Mouse (Mus musculus) CH12.LX (cell line): ENCODE data around the gene Cbwd1. TPM values are rescaled to one million over a fixed set of nuclear protein-coding genes. Genes with fewer than 3 reads are reported as not detected.
"Not testable (repeated sequence)": the region's sequence is repeated elsewhere in the genome, so short reads cannot be mapped to it uniquely, and the experiment has no call there.

Experiments used
- DNase-seq: peaks from one replicate; pipeline ENCODE4 v3.0.0-alpha.2; 2013; ENCODE audit errors: extremely low read depth
- H3K27ac ChIP-seq: 2 replicates; pipeline ENCODE4 v1.5.1; 2012; ENCODE audit warnings: low read depth, mild to moderate bottlenecking, control low read depth, moderate library complexity; ENCODE audit not compliant: insufficient read depth
- H3K27me3 ChIP-seq: replicated peaks from 2 replicates; pipeline ENCODE3; 2012; ENCODE audit warnings: inconsistent platforms
- H3K36me3 ChIP-seq, 2 experiments: replicated peaks in 1 of 2; 2 replicates each; pipeline versions ENCODE3 to v1.6.1; 2012; ENCODE audit warnings: inconsistent platforms in 1 of 2, low read length in 1 of 2, mild to moderate bottlenecking in 1 of 2, mixed read lengths in 1 of 2, moderate library complexity in 1 of 2; ENCODE audit not compliant: control insufficient read depth in 1 of 2, insufficient read depth in 1 of 2
- H3K4me1 ChIP-seq, 2 experiments: 2 replicates each; pipeline ENCODE4 v1.6.1; 2012; ENCODE audit warnings: inconsistent platforms in 1 of 2, moderate library complexity in 1 of 2; ENCODE audit not compliant: insufficient read depth in 2 of 2, control insufficient read depth in 1 of 2
- H3K4me2 ChIP-seq: 2 replicates; pipeline ENCODE4 v1.6.1; 2012; ENCODE audit warnings: low read depth, mild to moderate bottlenecking, control low read depth; ENCODE audit not compliant: poor library complexity, insufficient read depth, severe bottlenecking
- H3K4me3 ChIP-seq, 3 experiments: fragments of 150-350 bp in 1 of 3; sonication (generic) in 1 of 3; replicated peaks in 1 of 3; 2 replicates each; pipeline versions ENCODE3 to v1.5.1; 2011 to 2012; ENCODE audit warnings: low read depth in 2 of 3, low read length in 2 of 3, mild to moderate bottlenecking in 2 of 3, moderate library complexity in 2 of 3, control low read depth in 1 of 3, improper control_type of control experiment in 1 of 3, inconsistent platforms in 1 of 3, mixed read lengths in 1 of 3; ENCODE audit not compliant: poor library complexity in 1 of 3
- H3K79me2 ChIP-seq: replicated peaks from 2 replicates; pipeline ENCODE4 v1.6.1; 2012; ENCODE audit warnings: mild to moderate bottlenecking, moderate library complexity; ENCODE audit not compliant: control insufficient read depth, poor library complexity, insufficient read depth, severe bottlenecking; ENCODE audit errors: extremely low read depth
- H3K9ac ChIP-seq: 2 replicates; pipeline ENCODE4 v1.6.1; 2012; ENCODE audit warnings: low read depth, mild to moderate bottlenecking, control low read depth, moderate library complexity; ENCODE audit not compliant: insufficient read depth
- H3K9me3 ChIP-seq: replicated peaks from 2 replicates; pipeline ENCODE3; 2012; ENCODE audit warnings: low read length, inconsistent platforms, mixed read lengths
- CHD1 ChIP-seq: IDR thresholded peaks from 2 replicates; pipeline ENCODE4 v1.6.1; 2012; ENCODE audit warnings: low read depth, low read length, improper control_type of control experiment, inconsistent platforms
- ELF1 ChIP-seq: IDR thresholded peaks from 2 replicates; pipeline ENCODE4 v1.6.1; 2014; ENCODE audit warnings: low read depth, mild to moderate bottlenecking, inconsistent platforms, low read length, improper control_type of control experiment
- GABPA ChIP-seq: IDR thresholded peaks from 2 replicates; pipeline ENCODE4 v1.6.1; 2012; ENCODE audit warnings: low read depth, low read length, improper control_type of control experiment, inconsistent platforms; ENCODE audit not compliant: insufficient replicate concordance
- HCFC1 ChIP-seq: IDR thresholded peaks from 2 replicates; pipeline ENCODE4 v1.6.1; 2012; ENCODE audit warnings: low read depth, mild to moderate bottlenecking, inconsistent platforms, low read length, improper control_type of control experiment
- IRF4 ChIP-seq: IDR thresholded peaks from 2 replicates; pipeline ENCODE4 v1.6.1; 2014; ENCODE audit warnings: low read depth, mild to moderate bottlenecking, inconsistent platforms, low read length, improper control_type of control experiment
- JUN ChIP-seq: IDR thresholded peaks from 2 replicates; pipeline ENCODE4 v1.6.1; 2011; ENCODE audit warnings: low read depth, mild to moderate bottlenecking, low read length, improper control_type of control experiment, moderate library complexity; ENCODE audit not compliant: insufficient read depth
- MAFK ChIP-seq: IDR thresholded peaks from 2 replicates; pipeline ENCODE4 v1.6.1; 2011; ENCODE audit warnings: low read length, improper control_type of control experiment; ENCODE audit not compliant: insufficient replicate concordance
- MEF2A ChIP-seq: IDR thresholded peaks from 2 replicates; pipeline ENCODE4 v1.6.1; 2014; ENCODE audit warnings: low read depth, mild to moderate bottlenecking, inconsistent platforms, low read length, improper control_type of control experiment, borderline replicate concordance
- MXI1 ChIP-seq: IDR thresholded peaks from 2 replicates; pipeline ENCODE4 v1.6.1; 2011; ENCODE audit warnings: mild to moderate bottlenecking, low read depth, low read length, improper control_type of control experiment
- NELFE ChIP-seq: IDR thresholded peaks from 2 replicates; pipeline ENCODE4 v1.6.1; 2011; ENCODE audit warnings: low read depth, low read length, improper control_type of control experiment
- POLR2AphosphoS2 ChIP-seq: IDR thresholded peaks from 2 replicates; pipeline ENCODE4 v1.6.1; 2011; ENCODE audit warnings: low read depth, low read length, improper control_type of control experiment
- RAD21 ChIP-seq: IDR thresholded peaks from 2 replicates; pipeline ENCODE4 v1.6.1; 2011; ENCODE audit warnings: low read depth, mild to moderate bottlenecking, low read length, improper control_type of control experiment, moderate library complexity
- RCOR1 ChIP-seq: conservative IDR thresholded peaks from 2 replicates; pipeline ENCODE4 v1.6.1; 2012; ENCODE audit warnings: low read depth, mild to moderate bottlenecking, inconsistent platforms, low read length, improper control_type of control experiment
- TCF12 ChIP-seq: IDR thresholded peaks from 2 replicates; pipeline ENCODE4 v1.6.1; 2014; ENCODE audit warnings: low read depth, mild to moderate bottlenecking, inconsistent platforms, low read length, improper control_type of control experiment
- UBTF ChIP-seq: IDR thresholded peaks from 2 replicates; pipeline ENCODE4 v1.6.1; 2012; ENCODE audit warnings: low read depth, mild to moderate bottlenecking, inconsistent platforms, low read length, improper control_type of control experiment, moderate library complexity
- USF1 ChIP-seq: IDR thresholded peaks from 2 replicates; pipeline ENCODE4 v1.6.1; 2014; ENCODE audit warnings: low read depth, mild to moderate bottlenecking, inconsistent platforms, low read length, improper control_type of control experiment
- USF2 ChIP-seq: conservative IDR thresholded peaks from 2 replicates; pipeline ENCODE4 v1.6.1; 2011; ENCODE audit warnings: low read depth, low read length, improper control_type of control experiment
- ZKSCAN1 ChIP-seq: IDR thresholded peaks from 2 replicates; pipeline ENCODE4 v1.6.1; 2012; ENCODE audit warnings: low read depth, inconsistent platforms, low read length, improper control_type of control experiment, borderline replicate concordance
- ZMIZ1 ChIP-seq: IDR thresholded peaks from 2 replicates; pipeline ENCODE4 v1.6.1; 2012; ENCODE audit warnings: low read depth, mild to moderate bottlenecking, inconsistent platforms, low read length, improper control_type of control experiment
- ZNF384 ChIP-seq: IDR thresholded peaks from 2 replicates; pipeline ENCODE4 v1.6.1; 2012; ENCODE audit warnings: low read depth, low read length, improper control_type of control experiment, inconsistent platforms
- dilution Hi-C: fragments of 300-500 bp; cut with MboI; formaldehyde crosslinking; loops from 2 replicates; pipeline ENCODE4 v1.14.3; 2020; ENCODE audit warnings: low sequenced_read_pairs; ENCODE audit not compliant: extremely low pct_unique_long_range_greater_than_20kb, extremely low pct_ligation_motif_present
- in situ Hi-C: fragments of 300-500 bp; cut with MboI; formaldehyde crosslinking; loops from 3 replicates; pipeline ENCODE4 v1.14.3; 2019; ENCODE audit warnings: low sequenced_read_pairs, low pct_ligation_motif_present, low pct_unique_long_range_greater_than_20kb, mixed read lengths
- polyA plus RNA-seq: library from polyadenylated mRNA; unstranded; fragments of >175 nt; gene quantifications from 2 replicates; pipeline ENCODE4 v1.2.1, GENCODE M21; 2012; ENCODE audit warnings: low read depth; ENCODE audit not compliant: insufficient read length
- total RNA-seq, 2 experiments: library from RNA; depleted of rRNA; stranded (reverse); fragments of 300-350 nt in 1 of 2; fragments of >200 nt in 1 of 2; gene quantifications; 2 replicates each; pipeline ENCODE4 v1.2.3; 2012 to 2014

Cbwd1 gene
- total and polyA plus RNA-seq, 3 experiments: 21.6 to 50.9 (median 26.3) TPM

DNA sequence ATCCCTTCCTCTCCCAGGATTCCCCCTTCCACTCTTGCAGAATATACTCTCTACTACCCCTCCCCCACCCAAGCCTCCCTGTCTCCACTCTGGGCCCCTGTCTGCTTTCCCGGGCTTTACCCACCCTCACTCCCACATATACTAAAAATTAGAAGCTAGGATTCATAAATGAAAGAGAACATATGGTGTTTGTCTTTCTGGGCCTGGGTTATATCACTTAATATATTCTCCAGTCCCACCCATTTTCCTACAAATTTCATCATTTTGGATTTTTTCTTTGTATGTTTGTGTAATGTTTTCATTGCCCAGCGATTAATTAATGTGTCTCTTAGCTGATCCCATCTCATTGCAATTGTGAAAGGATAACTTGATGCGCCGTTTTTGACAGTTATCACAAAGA is 80.2 kb downstream of the Cbwd1 start:
- DNase-seq: no peak
- H3K4me1 ChIP-seq: no peaks in the 10 kb centered on the region; a peak in 1 of 4 replicates
- in situ Hi-C loops: no loop called here
- no peak for TF ChIP-seq ELF1
- no peak for TF ChIP-seq MAFK
- no peak for TF ChIP-seq TCF12
- TF ChIP-seq RAD21: no peak
- no peak for TF ChIP-seq POLR2AphosphoS2
- no peak for TF ChIP-seq ZNF384
- TF ChIP-seq JUN: no peak
- no peak for TF ChIP-seq IRF4
- TF ChIP-seq, all 38 proteins: peak for 0
- no peaks in the 10 kb centered on the region for H3K79me2 ChIP-seq
- no peak overlapping the region for H3K4me2 ChIP-seq
- no peak overlapping the region for H3K27ac ChIP-seq
- H3K9me3 ChIP-seq: peaks cover 6% of the 10 kb centered on the region
- no peak overlapping the region for H3K4me3 ChIP-seq
- dilution Hi-C loops: no loop called here
- no peak overlapping the region for H3K9ac ChIP-seq
- no peaks in the 10 kb centered on the region for H3K27me3 ChIP-seq
- no peaks in the 10 kb centered on the region for H3K36me3 ChIP-seq

DNA sequence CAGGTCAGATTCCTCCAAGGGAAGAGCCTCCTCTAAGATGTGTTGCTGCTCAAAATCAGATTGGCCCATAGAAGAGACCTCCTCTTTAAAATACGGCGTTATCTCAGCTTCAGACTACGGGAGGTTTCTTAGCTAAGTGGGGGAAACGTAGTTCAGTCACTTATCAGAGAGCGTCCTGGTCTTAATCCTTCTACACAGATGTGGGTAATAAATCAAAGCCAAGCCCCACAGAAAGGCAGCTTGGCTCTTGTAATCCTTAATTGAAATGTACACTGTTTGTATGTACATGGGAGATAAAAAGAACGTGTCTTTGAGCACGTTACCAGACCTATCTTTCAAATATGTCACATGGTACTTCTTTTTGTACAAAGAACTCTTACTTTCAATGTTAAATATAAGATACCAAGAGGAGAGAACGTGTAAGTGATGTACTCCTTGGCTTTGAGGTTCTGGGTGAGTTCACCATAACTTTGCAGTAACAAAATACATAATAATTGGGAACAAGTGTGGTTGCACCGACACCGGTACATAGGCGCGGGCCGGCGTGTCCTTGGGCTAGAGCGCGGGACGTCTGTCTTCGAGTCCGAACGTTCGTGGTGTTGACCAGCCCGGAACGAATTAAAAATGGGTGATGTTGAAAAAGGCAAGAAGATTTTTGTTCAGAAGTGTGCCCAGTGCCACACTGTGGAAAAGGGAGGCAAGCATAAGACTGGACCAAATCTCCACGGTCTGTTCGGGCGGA is 86.1 kb downstream of the Cbwd1 start, which contains the start of gene Gm10053:
Gm10053 (plus strand) TSS at position 558 of the 742 bp plus-strand sequence.
- H3K4me2 ChIP-seq, DNase-seq, in situ Hi-C loops, H3K79me2 ChIP-seq, dilution Hi-C loops, H3K27ac ChIP-seq, H3K4me3 ChIP-seq, H3K27me3 ChIP-seq, H3K36me3 ChIP-seq, H3K9me3 ChIP-seq, H3K9ac ChIP-seq, H3K4me1 ChIP-seq: not testable (repeated sequence)

DNA sequence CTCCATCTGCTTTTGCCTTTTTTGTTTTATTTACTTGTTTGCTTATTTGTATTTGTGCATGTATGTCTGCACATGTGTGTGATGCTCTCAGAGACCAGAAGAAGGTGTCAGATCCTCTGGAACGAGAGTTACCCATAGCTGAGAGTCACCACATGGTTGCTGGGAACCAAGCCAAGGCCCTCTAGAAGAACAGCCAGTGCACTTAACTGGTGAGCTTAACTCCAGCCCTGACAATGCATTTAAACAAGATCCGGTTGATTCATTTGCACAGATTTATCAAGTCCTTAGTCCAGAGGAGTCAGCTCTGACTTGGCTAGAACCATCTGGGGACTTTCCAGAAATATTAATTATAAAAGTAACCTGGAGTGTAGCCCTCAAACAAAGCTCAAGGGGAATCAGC is 87.5 kb downstream of the Cbwd1 start:
- Histone ChIP-seq H3K4me2 (no peak overlapping the region), H3K9ac (no peak overlapping the region), H3K36me3 (no peaks in the 10 kb centered on the region), H3K9me3 (peaks cover 6% of the 10 kb centered on the region), H3K4me1 (no peaks in the 10 kb centered on the region), H3K27me3 (peaks cover 3% of the 10 kb centered on the region), H3K27ac (no peak overlapping the region), H3K79me2 (no peaks in the 10 kb centered on the region), H3K4me3 (no peak overlapping the region)
- no peak for DNase-seq
- TF ChIP-seq USF2: no peak
- TF ChIP-seq HCFC1: no peak
- TF ChIP-seq MEF2A: no peak
- no peak for TF ChIP-seq POLR2AphosphoS2
- TF ChIP-seq UBTF: no peak
- no peak for TF ChIP-seq ZKSCAN1
- TF ChIP-seq RCOR1: no peak
- no peak for TF ChIP-seq USF1
- TF ChIP-seq ZNF384: no peak
- TF ChIP-seq GABPA: no peak
- no peak for TF ChIP-seq NELFE
- TF ChIP-seq MXI1: no peak
- TF ChIP-seq ZMIZ1: no peak
- no peak for TF ChIP-seq CHD1
- dilution Hi-C loops: no loop called here
- in situ Hi-C loops: loop anchor here (5.0 to 25.0 kb wide), 3 partner anchors 167 to 587 kb away; partner anchors contain the start of gene Fxn
